Mouse (Mus musculus) cerebellum, postnatal 36 days (tissue): ENCODE data around the gene Vps54.
"Not testable (repeated sequence)": the region's sequence is repeated elsewhere in the genome, so short reads cannot be mapped to it uniquely, and the experiment has no call there.

Experiments
- DNase-seq, 2 experiments: peaks; one replicate each; pipeline ENCODE4 v3.0.0; 2021 to 2022; ENCODE audit warnings: mixed read lengths in 2 of 2

Gene Vps54

GRCm38 (mm10) chr11:21247203-21247865 is 8.3 kb downstream of the Vps54 start:
- no peak for DNase-seq

- no peak for DNase-seq
These were observed 8.9 kb downstream of the Vps54 start for GRCm38 (mm10) chr11:21247940-21248339.

- DNase-seq = no peak
These were observed 11.3 kb downstream of the Vps54 start for GRCm38 (mm10) chr11:21250366-21250765.

GRCm38 (mm10) chr11:21258611-21259010 is 19.5 kb downstream of the Vps54 start:
- not testable (repeated sequence) for DNase-seq

GRCm38 (mm10) chr11:21265423-21265822 is 26.3 kb downstream of the Vps54 start:
- DNase-seq = no peak

GRCm38 (mm10) chr11:21276151-21276550 is 37.1 kb downstream of the Vps54 start:
- DNase-seq = no peak

GRCm38 (mm10) chr11:21286391-21286790 is 47.3 kb downstream of the Vps54 start:
- no peak for DNase-seq

GRCm38 (mm10) chr11:21288153-21288552 is 49.1 kb downstream of the Vps54 start:
- DNase-seq = not testable (repeated sequence)

- DNase-seq = no peak
These were observed 56.4 kb downstream of the Vps54 start for GRCm38 (mm10) chr11:21295486-21295885.

GRCm38 (mm10) chr11:21303619-21304018 is 64.5 kb downstream of the Vps54 start:
- DNase-seq = no peak

- DNase-seq = no peak
These were observed 68.1 kb downstream of the Vps54 start for GRCm38 (mm10) chr11:21307078-21307668.

- DNase-seq = peak in 1 of 2 experiments; percentile 15
These were observed 69.0 kb downstream of the Vps54 start for GRCm38 (mm10) chr11:21308119-21308518.

GRCm38 (mm10) chr11:21309516-21309915 is 70.4 kb downstream of the Vps54 start:
- no peak for DNase-seq

GRCm38 (mm10) chr11:21313922-21314657 is 75.0 kb downstream of the Vps54 start:
- DNase-seq = no peak

GRCm38 (mm10) chr11:21321577-21321976 is 82.5 kb downstream of the Vps54 start:
- no peak for DNase-seq

- DNase-seq = no peak
These were observed 83.3 kb downstream of the Vps54 start for GRCm38 (mm10) chr11:21322349-21322748.

- no peak for DNase-seq
These were observed 86.7 kb downstream of the Vps54 start for GRCm38 (mm10) chr11:21325781-21326180.

GRCm38 (mm10) chr11:21326770-21327169 is 87.7 kb downstream of the Vps54 start:
- no peak for DNase-seq

GRCm38 (mm10) chr11:21327486-21327885 is 88.4 kb downstream of the Vps54 start:
- no peak for DNase-seq

GRCm38 (mm10) chr11:21328141-21328540 is 89.1 kb downstream of the Vps54 start:
- DNase-seq = no peak

GRCm38 (mm10) chr11:21332639-21333295 is 93.7 kb downstream of the Vps54 start:
- DNase-seq = no peak

- no peak for DNase-seq
These were observed 98.8 kb downstream of the Vps54 start for GRCm38 (mm10) chr11:21337855-21338254.

GRCm38 (mm10) chr11:21339088-21339487 is 100.0 kb downstream of the Vps54 start:
- no peak for DNase-seq
